Comparison of ENCODE assay signal across 25 mouse cellular contexts in the genomic region with DNA sequence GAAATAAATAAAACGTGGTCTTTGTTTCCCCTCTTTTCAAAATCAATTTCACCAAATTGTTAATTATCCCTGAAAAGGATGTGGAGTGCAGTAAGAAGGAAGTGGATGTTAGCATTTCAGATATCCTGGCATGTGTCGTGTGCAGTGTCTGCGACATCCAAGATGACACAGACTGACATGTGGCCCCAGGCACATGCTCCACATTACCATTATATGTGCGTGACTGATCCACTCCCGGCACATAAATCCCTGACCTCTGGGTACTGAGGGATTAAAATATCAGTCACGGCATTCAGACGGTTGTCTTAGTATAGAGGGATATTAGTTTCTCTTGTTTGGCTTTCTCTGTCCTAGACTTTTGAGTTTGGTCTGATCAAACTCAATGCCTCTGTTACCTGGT.
DNase-seq lines count a peak whose midpoint lies in the region; ATAC-seq and TF ChIP-seq lines count a peak whose summit lies in the region.
"Had no signal": no experiment of that assay in that cellular context is flagged by ENCODE, and none has a peak within 500 bp of the region (broad histone marks: within the 10 kb centered on the region; RNA-seq: fewer than 3 reads in every experiment).

No protein-coding gene starts in this region.

- no peak for TF ChIP-seq POLR2A in brain, embryonic 14.5 days (IDR thresholded peaks at IDR 0.05; ENCODE audit: borderline replicate concordance, extremely low read depth, insufficient read depth, insufficient read length, poor library complexity, severe bottlenecking)

- no peaks in the 10 kb centered on the region for H3K27me3 ChIP-seq in megakaryocyte, embryonic 14.5 days (replicated peaks)
- H3K27me3 ChIP-seq in midbrain, embryonic 13.5 days, result no peaks in the 10 kb centered on the region
- peaks cover 12% of the 10 kb centered on the region; the same call in 1 of the 2 replicates for H3K27me3 ChIP-seq in midbrain, embryonic 10.5 days (ENCODE audit: low read depth, poor library complexity, severe bottlenecking)
- H3K27me3 ChIP-seq: embryonic facial prominence, embryonic 12.5 days; heart, embryonic 15.5 days; hindbrain, embryonic 12.5 days; hindbrain, embryonic 15.5 days had no signal

- H3K27ac ChIP-seq in midbrain, embryonic 13.5 days, result no peak overlapping the region
- H3K27ac ChIP-seq in midbrain, embryonic 10.5 days (replicated peaks), result no peak overlapping the region
- H3K27ac ChIP-seq: embryonic facial prominence, embryonic 12.5 days; embryonic facial prominence, embryonic 15.5 days; gastrocnemius, adult 2 months; heart, embryonic 15.5 days; hindbrain, embryonic 12.5 days; hindbrain, embryonic 15.5 days had no signal

- no peak for TF ChIP-seq CTCF in brain, embryonic 14.5 days (IDR thresholded peaks at IDR 0.05; ENCODE audit: borderline replicate concordance, extremely low read depth, insufficient read depth, insufficient read length)

- 0 out of 2 replicates have a peak, but pooled peaks cover 3% of the 10 kb centered on the region for H3K9me3 ChIP-seq in megakaryocyte, embryonic 14.5 days
- no peaks in the 10 kb centered on the region for H3K9me3 ChIP-seq in midbrain, embryonic 13.5 days
- no peaks in the 10 kb centered on the region for H3K9me3 ChIP-seq in midbrain, embryonic 10.5 days (replicated peaks)
- H3K9me3 ChIP-seq: embryonic facial prominence, embryonic 12.5 days; embryonic facial prominence, embryonic 15.5 days; heart, embryonic 12.5 days; heart, embryonic 15.5 days; hindbrain, embryonic 12.5 days; hindbrain, embryonic 15.5 days had no signal

- no peak overlapping the region for H3K9ac ChIP-seq in midbrain, embryonic 13.5 days (replicated peaks)
- H3K9ac ChIP-seq: embryonic facial prominence, embryonic 12.5 days; embryonic facial prominence, embryonic 15.5 days; forebrain, postnatal 0 days; heart, embryonic 12.5 days; heart, embryonic 15.5 days; hindbrain, embryonic 12.5 days; hindbrain, embryonic 15.5 days had no signal

- no peaks in the 10 kb centered on the region for H3K4me1 ChIP-seq in megakaryocyte, embryonic 14.5 days
- peaks cover 17% of the 10 kb centered on the region for H3K4me1 ChIP-seq in midbrain, embryonic 13.5 days (replicated peaks)
- peaks cover 21% of the 10 kb centered on the region for H3K4me1 ChIP-seq in midbrain, embryonic 10.5 days
- H3K4me1 ChIP-seq: embryonic facial prominence, embryonic 15.5 days; heart, embryonic 12.5 days; heart, embryonic 15.5 days had no signal

- no peaks in the 10 kb centered on the region for H3K36me3 ChIP-seq in megakaryocyte, embryonic 14.5 days (replicated peaks; ENCODE audit: low read length)
- no peaks in the 10 kb centered on the region for H3K36me3 ChIP-seq in midbrain, embryonic 13.5 days
- no peaks in the 10 kb centered on the region for H3K36me3 ChIP-seq in midbrain, embryonic 10.5 days
- H3K36me3 ChIP-seq: embryonic facial prominence, embryonic 12.5 days; embryonic facial prominence, embryonic 15.5 days; heart, embryonic 12.5 days; heart, embryonic 15.5 days; hindbrain, embryonic 12.5 days; hindbrain, embryonic 15.5 days had no signal

- DNase-seq in midbrain, embryonic 10.5 days (ENCODE audit: low spot score), result no peak
- peak; percentile 10 for DNase-seq in brain, embryonic 14.5 days (ENCODE audit: low read depth)
- DNase-seq in mesoderm, embryonic 11.5 days (ENCODE audit: low read depth, low spot score), result peak; percentile 36
- DNase-seq: adrenal gland, adult 2 months; adrenal gland, postnatal 14 days; cerebellum, adult 11-12 months; cerebellum, adult 8-10 months; cerebellum, postnatal 10 days; cerebellum, postnatal 36 days; embryo, embryonic 11 days; forebrain, postnatal 0 days; gastrocnemius, adult 2 months; gastrocnemius, postnatal 14 days; heart, postnatal 4 days had no signal

- ATAC-seq in megakaryocyte, adult 5-6 weeks (ENCODE audit: poor library complexity, severe bottlenecking), result no peak
- 0 out of 2 replicates have a peak, but pooled peaks have one; percentile 41 for ATAC-seq in midbrain, embryonic 13.5 days
- ATAC-seq: CD4-positive, CD25-positive, alpha-beta regulatory T cell, adult 4 months; forebrain, embryonic 14.5 days; forebrain, postnatal 0 days had no signal

- whole genome bisulfite sequencing in midbrain, embryonic 13.5 days, result 41% methylated on average over 7 of the region's 7 CpGs
- 62% methylated on average over 7 of the region's 7 CpGs for WGBS in midbrain, embryonic 10.5 days

- no peak overlapping the region for H3K4me2 ChIP-seq in midbrain, embryonic 13.5 days (replicated peaks)
- H3K4me2 ChIP-seq: embryonic facial prominence, embryonic 12.5 days; embryonic facial prominence, embryonic 15.5 days; heart, embryonic 12.5 days; heart, embryonic 15.5 days; hindbrain, embryonic 12.5 days; hindbrain, embryonic 15.5 days had no signal

- peak overlapping the region; percentile 40 for H3K4me3 ChIP-seq in megakaryocyte, embryonic 14.5 days (replicated peaks)
- H3K4me3 ChIP-seq in midbrain, embryonic 13.5 days (replicated peaks), result no peak overlapping the region
- H3K4me3 ChIP-seq in midbrain, embryonic 10.5 days, result no peak overlapping the region
- H3K4me3 ChIP-seq: embryonic facial prominence, embryonic 12.5 days; embryonic facial prominence, embryonic 15.5 days; gastrocnemius, adult 2 months; heart, embryonic 12.5 days; heart, embryonic 15.5 days; hindbrain, embryonic 12.5 days; hindbrain, embryonic 15.5 days had no signal
